8 mouse cellular contexts compared by ENCODE assay signal in genomic region chr5:100037965-100038713, GRCm38 (mm10). TPM values are rescaled to one million over a fixed set of nuclear protein-coding genes. Genes with fewer than 3 reads are reported as not detected.
DNase-seq lines count a peak whose midpoint lies in the region; ATAC-seq and TF ChIP-seq lines count a peak whose summit lies in the region.

No protein-coding gene starts in this region.

- no peak for TF ChIP-seq CTCF in C2C12 (IDR thresholded peaks at IDR 0.05; ENCODE audit: control insufficient read depth, insufficient read depth, insufficient read length)

- peak overlapping the region; percentile 99 for H3K9ac ChIP-seq in heart, embryonic 13.5 days
- peak overlapping the region; percentile 97 for H3K9ac ChIP-seq in liver, embryonic 12.5 days
- H3K9ac ChIP-seq in stomach, embryonic 14.5 days (replicated peaks; ENCODE audit: low read depth, low read length): peak overlapping the region; percentile 98

- peak overlapping the region; percentile 97 for H3K27ac ChIP-seq in heart, embryonic 13.5 days (replicated peaks)
- H3K27ac ChIP-seq in liver, embryonic 12.5 days: peak overlapping the region; percentile 96
- H3K27ac ChIP-seq in stomach, embryonic 14.5 days (ENCODE audit: low read length): peak overlapping the region; percentile 95

- no peaks in the 10 kb centered on the region for H3K27me3 ChIP-seq in C2C12 (ENCODE audit: control insufficient read depth, insufficient read depth, insufficient read length)
- H3K27me3 ChIP-seq in erythroblast, embryonic 14.5 days (ENCODE audit: control insufficient read depth): no peaks in the 10 kb centered on the region
- H3K27me3 ChIP-seq in heart, embryonic 13.5 days (replicated peaks): no peaks in the 10 kb centered on the region
- H3K27me3 ChIP-seq in liver, embryonic 12.5 days (replicated peaks): no peaks in the 10 kb centered on the region
- H3K27me3 ChIP-seq in stomach, embryonic 14.5 days (ENCODE audit: control insufficient read depth, insufficient read depth, low read length): no peaks in the 10 kb centered on the region

- WGBS in heart, embryonic 13.5 days: under 1% methylated on average over 44 of the region's 45 CpGs
- 1% methylated on average over 45 of the region's 45 CpGs for WGBS in liver, embryonic 12.5 days (ENCODE audit: insufficient replicate concordance)
- 1% methylated on average over 40 of the region's 45 CpGs for WGBS in stomach, embryonic 14.5 days

- peak overlapping the region; percentile 93 for H3ac ChIP-seq in C2C12 (ENCODE audit: control insufficient read depth, insufficient read length, low read depth)

- ATAC-seq in heart, embryonic 13.5 days (ENCODE audit: extremely low read depth, insufficient number of reproducible peaks, low FRiP score, low TSS enrichment): peak; percentile 28; the same call in 1 of the 2 replicates
- peak; percentile 48 for ATAC-seq in liver, embryonic 12.5 days
- ATAC-seq in stomach, embryonic 14.5 days (ENCODE audit: insufficient number of reproducible peaks, insufficient read depth, low FRiP score, low read depth): peak; percentile 15

- no peaks in the 10 kb centered on the region for H3K9me3 ChIP-seq in erythroblast, embryonic 14.5 days (ENCODE audit: control insufficient read depth, low read length)
- H3K9me3 ChIP-seq in heart, embryonic 13.5 days: no peaks in the 10 kb centered on the region
- H3K9me3 ChIP-seq in liver, embryonic 12.5 days (replicated peaks): no peaks in the 10 kb centered on the region
- no peaks in the 10 kb centered on the region for H3K9me3 ChIP-seq in stomach, embryonic 14.5 days (ENCODE audit: control insufficient read depth, low read depth, low read length)

- peak overlapping the region; percentile 97 for H3K4me2 ChIP-seq in heart, embryonic 13.5 days
- peak overlapping the region; percentile 99 for H3K4me2 ChIP-seq in liver, embryonic 12.5 days
- peak overlapping the region; percentile 82 for H3K4me2 ChIP-seq in stomach, embryonic 14.5 days (replicated peaks; ENCODE audit: low read depth, low read length)

- peaks cover 84% of the 10 kb centered on the region for H3K79me3 ChIP-seq in C2C12 (ENCODE audit: low read depth)

- H3K4me3 ChIP-seq in C2C12 (ENCODE audit: insufficient read depth, poor library complexity, severe bottlenecking): peak overlapping the region; percentile 85
- H3K4me3 ChIP-seq in erythroblast, embryonic 14.5 days (replicated peaks): peak overlapping the region; percentile 100
- H3K4me3 ChIP-seq in heart, embryonic 13.5 days: peak overlapping the region; percentile 68
- peak overlapping the region; percentile 93 for H3K4me3 ChIP-seq in liver, embryonic 12.5 days
- H3K4me3 ChIP-seq in stomach, embryonic 14.5 days (ENCODE audit: low read depth, low read length): peak overlapping the region; percentile 97

- peaks cover 97% of the 10 kb centered on the region for H3K79me2 ChIP-seq in C2C12 (ENCODE audit: control insufficient read depth, insufficient read depth)

- peak; percentile 73 for DNase-seq in brain, embryonic 18.5 days (ENCODE audit: low read depth, low spot score)
- peak; percentile 93 for DNase-seq in kidney, postnatal 14 days
- peak; percentile 93 for DNase-seq in naive thymus-derived CD4-positive, alpha-beta T cell, adult 2 months (ENCODE audit: low read depth)

- peaks cover 48% of the 10 kb centered on the region for H3K36me3 ChIP-seq in C2C12 (ENCODE audit: control insufficient read depth, insufficient read depth)
- H3K36me3 ChIP-seq in erythroblast, embryonic 14.5 days (ENCODE audit: control insufficient read depth): peaks cover 54% of the 10 kb centered on the region
- H3K36me3 ChIP-seq in heart, embryonic 13.5 days: peaks cover 49% of the 10 kb centered on the region
- peaks cover 54% of the 10 kb centered on the region for H3K36me3 ChIP-seq in liver, embryonic 12.5 days
- H3K36me3 ChIP-seq in stomach, embryonic 14.5 days (ENCODE audit: control insufficient read depth, insufficient read depth, low read length): peaks cover 41% of the 10 kb centered on the region

- peaks cover 57% of the 10 kb centered on the region for H3K4me1 ChIP-seq in erythroblast, embryonic 14.5 days (ENCODE audit: control insufficient read depth)
- peaks cover 54% of the 10 kb centered on the region for H3K4me1 ChIP-seq in heart, embryonic 13.5 days
- peaks cover 57% of the 10 kb centered on the region for H3K4me1 ChIP-seq in liver, embryonic 12.5 days
- H3K4me1 ChIP-seq in stomach, embryonic 14.5 days (ENCODE audit: control insufficient read depth, insufficient read depth, low read length): peaks cover 6% of the 10 kb centered on the region

TF ChIP-seq in C2C12, 6 proteins besides CTCF, POLR2A, EP300 and RAD21:
- TF ChIP-seq MAX (IDR thresholded peaks at IDR 0.05) (no peak), FOSL1 (IDR thresholded peaks at IDR 0.05; ENCODE audit: insufficient read depth, low read length, poor library complexity, severe bottlenecking) (no peak), MYOD1 (IDR thresholded peaks at IDR 0.05; ENCODE audit: control insufficient read depth, insufficient read length, low read depth) (no peak), MYOG (IDR thresholded peaks at IDR 0.05; ENCODE audit: control insufficient read depth, extremely low read depth, insufficient read length) (no peak), CEBPB (IDR thresholded peaks at IDR 0.05; ENCODE audit: low read depth) (no peak), USF1 (IDR thresholded peaks at IDR 0.05; ENCODE audit: low read depth) (no peak)

RNA-seq across cellular contexts. Expression of gene Hnrnpdl, which starts 1.3 kb away (rescaled TPM):
- 66.9 TPM for polyA plus RNA-seq in C2C12 (2012; fragmentation: generic; extraction: Trizol)
- polyA plus RNA-seq in erythroblast, embryonic 14.5 days (2012): 12.5 and 13.3 TPM in 2 replicates
- 94.0 and 97.4 TPM in 2 replicates for polyA plus RNA-seq in heart, embryonic 13.5 days (2015; fragmentation: Nextera tagmentation; extraction: Ambion mirVana)
- 88.2 and 90.9 TPM in 2 replicates for polyA plus RNA-seq in liver, embryonic 12.5 days (2016; fragmentation: Nextera tagmentation; extraction: Ambion mirVana)
- polyA plus RNA-seq in stomach, embryonic 14.5 days (2014; fragmentation: Nextera tagmentation; extraction: Ambion mirVana): 200 and 207 TPM in 2 replicates

RNA-seq across cellular contexts. Expression of gene Enoph1, which starts 1.6 kb away (rescaled TPM):
- 35.3 TPM for polyA plus RNA-seq in C2C12 (2012; fragmentation: generic; extraction: Trizol)
- polyA plus RNA-seq in erythroblast, embryonic 14.5 days (2012): 0.43 and 0.55 TPM in 2 replicates
- polyA plus RNA-seq in heart, embryonic 13.5 days (2015; fragmentation: Nextera tagmentation; extraction: Ambion mirVana): 26.0 and 26.7 TPM in 2 replicates
- polyA plus RNA-seq in liver, embryonic 12.5 days (2016; fragmentation: Nextera tagmentation; extraction: Ambion mirVana): 30.7 and 33.8 TPM in 2 replicates
- 39.4 and 45.4 TPM in 2 replicates for polyA plus RNA-seq in stomach, embryonic 14.5 days (2014; fragmentation: Nextera tagmentation; extraction: Ambion mirVana)

RNA-seq across cellular contexts. Expression of gene 4930524J08Rik, which starts 59.3 kb away (rescaled TPM):
- 10.2 TPM for polyA plus RNA-seq in C2C12 (2012; fragmentation: generic; extraction: Trizol)
- polyA plus RNA-seq in erythroblast, embryonic 14.5 days (2012): 1.8 and 1.9 TPM in 2 replicates
- 1.1 and 1.7 TPM in 2 replicates for polyA plus RNA-seq in heart, embryonic 13.5 days (2015; fragmentation: Nextera tagmentation; extraction: Ambion mirVana)
- polyA plus RNA-seq in liver, embryonic 12.5 days (2016; fragmentation: Nextera tagmentation; extraction: Ambion mirVana): 0.71 and 2.0 TPM in 2 replicates
- 2.4 and 3.7 TPM in 2 replicates for polyA plus RNA-seq in stomach, embryonic 14.5 days (2014; fragmentation: Nextera tagmentation; extraction: Ambion mirVana)

RNA-seq across cellular contexts. Expression of gene Hnrnpd, which starts 59.4 kb away (rescaled TPM):
- polyA plus RNA-seq in C2C12 (2012; fragmentation: generic; extraction: Trizol): 171 TPM
- 47.2 and 60.2 TPM in 2 replicates for polyA plus RNA-seq in erythroblast, embryonic 14.5 days (2012)
- 106 and 107 TPM in 2 replicates for polyA plus RNA-seq in heart, embryonic 13.5 days (2015; fragmentation: Nextera tagmentation; extraction: Ambion mirVana)
- 245 and 254 TPM in 2 replicates for polyA plus RNA-seq in liver, embryonic 12.5 days (2016; fragmentation: Nextera tagmentation; extraction: Ambion mirVana)
- polyA plus RNA-seq in stomach, embryonic 14.5 days (2014; fragmentation: Nextera tagmentation; extraction: Ambion mirVana): 126 and 147 TPM in 2 replicates

Comparison
In these comparisons a context has a peak if more than half of its experiments do, and no peak if none do; other contexts are left out.
1. Peak in every context shown above with its lines: DNase-seq, ATAC-seq, H3K4me3 ChIP-seq and H3K27ac ChIP-seq.
2. RNA of gene Enoph1, which starts 1.6 kb away (polyA plus RNA-seq): 39.4 to 45.4 TPM in stomach, embryonic 14.5 days, 35.3 TPM in C2C12 (single experiment), 30.7 to 33.8 TPM in liver, embryonic 12.5 days and 26.0 to 26.7 TPM in heart, embryonic 13.5 days; 0.43 to 0.55 TPM in erythroblast, embryonic 14.5 days; every median in the first group is over 10 times any median in the second.